In the genomic region with DNA sequence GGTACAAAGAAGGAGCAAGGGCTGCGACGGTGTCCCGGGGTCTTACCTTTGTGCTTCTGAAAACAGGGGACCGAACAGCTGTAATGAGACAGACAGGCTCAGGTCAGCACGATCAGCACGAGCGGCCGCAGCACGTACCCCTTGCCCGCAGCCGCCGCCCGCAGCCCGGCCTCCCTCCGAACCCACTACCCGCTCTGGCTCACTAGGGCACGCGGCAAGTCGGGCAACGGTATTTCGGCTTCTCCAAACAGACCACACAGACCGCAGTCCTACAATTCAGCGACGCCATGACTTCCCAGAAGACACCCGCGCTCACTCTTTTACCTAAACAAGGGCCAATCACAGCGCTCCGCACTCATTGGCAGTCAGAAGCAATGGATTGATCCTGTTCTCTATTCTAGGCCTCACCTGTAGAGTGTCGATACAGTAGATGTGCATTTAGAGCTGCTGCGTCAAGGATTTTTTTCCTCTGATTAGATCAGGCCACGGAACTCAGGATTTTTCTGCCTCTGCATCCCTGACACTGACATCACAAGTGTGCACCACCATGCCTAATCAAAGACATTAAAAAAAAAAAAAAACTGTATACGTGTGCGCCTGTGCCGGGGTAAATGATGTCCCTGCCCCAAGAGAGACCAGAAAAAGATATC, we compare ENCODE assay signal across 8 mouse cellular contexts. TPM values are rescaled to one million over a fixed set of nuclear protein-coding genes. Genes with fewer than 3 reads are reported as not detected.
A peak's percentile ranks its signal among the peaks of the same experiment; 100 is the strongest.
DNase-seq lines count a peak whose midpoint lies in the region; ATAC-seq lines count a peak whose summit lies in the region.

Znhit3 (minus strand) TSS at position 314 of the 650 bp plus-strand sequence.

- peak; percentile 97 for ATAC-seq in inflammation-experienced regulatory T-cells, adult 6 months
- ATAC-seq in megakaryocyte-erythroid progenitor cell, adult 5-6 weeks (replicated peaks; ENCODE audit: low FRiP score, low TSS enrichment, poor library complexity, severe bottlenecking) = peak; percentile 86

- intact Hi-C loops in gastrocnemius, postnatal 14 days (cut with DNase I; ENCODE audit: low total_unique reads) = no loop called here
- intact Hi-C loops in left cerebral cortex, postnatal 10 days (cut with DNase I) = loop anchor here (5.0 kb wide), 1 partner anchor 266 kb away; no protein-coding TSS in a partner anchor

- DNase-seq in adipocyte (ENCODE audit: low spot score) = peak; percentile 91
- peak; percentile 96 for DNase-seq in embryo, embryonic 10 days (ENCODE audit: low spot score)
- peak; percentile 77 for DNase-seq in gastrocnemius, postnatal 14 days
- DNase-seq in left cerebral cortex, postnatal 10 days (ENCODE audit: extremely low spot score in 1 of 2, low spot score in 2 of 2) = peak; percentile 83 to 86
- peak; percentile 80 for DNase-seq in right cerebral cortex, postnatal 25 days
- DNase-seq in urinary bladder, postnatal 4 days (ENCODE audit: low spot score in 2 of 2) = peak; percentile 69

RNA-seq across cellular contexts. Expression of gene Znhit3, which starts in this region (rescaled TPM):
- 10 to 100 TPM in 1 of 2 experiments, 1 to 10 TPM in 1; 9.5 to 11.2 TPM for total RNA-seq in gastrocnemius, postnatal 14 days (2021)
- polyA plus RNA-seq in inflammation-experienced regulatory T-cells, adult 6 months (2017; shearing (Covaris generic)) = 10 to 100 TPM; 35.6 to 37.3 (median 36.7) TPM
- total RNA-seq in left cerebral cortex, postnatal 10 days (2021) = 10 to 100 TPM; 28.1 to 31.9 TPM
- total RNA-seq in megakaryocyte-erythroid progenitor cell, adult 5-6 weeks (2014; fragmentation: Nextera tagmentation) = 32.7 and 51.7 TPM in 2 replicates
- total RNA-seq in megakaryocyte-erythroid progenitor cell, adult 5-6 weeks (2017) = 31.9 and 41.2 TPM in 2 replicates

Comparison
In these comparisons a context has a peak if more than half of its experiments do, and no peak if none do; other contexts are left out.
1. Peak in every context shown above with its lines: DNase-seq and ATAC-seq.